Mouse (Mus musculus) bone marrow macrophage, adult 2 months (primary cell): ENCODE results near the gene Akap2. TPM values are rescaled to one million over a fixed set of nuclear protein-coding genes. Genes with fewer than 3 reads are reported as not detected.

Experiments
- H3K27ac ChIP-seq: 2 replicates; pipeline ENCODE4 v1.5.1; 2012; ENCODE audit warnings: low read depth, low read length; ENCODE audit not compliant: insufficient read depth
- H3K4me1 ChIP-seq: 2 replicates; pipeline ENCODE4 v1.6.1; 2012; ENCODE audit warnings: low read length; ENCODE audit not compliant: control insufficient read depth, insufficient read depth
- H3K4me3 ChIP-seq: 2 replicates; pipeline ENCODE4 v1.5.1; 2012; ENCODE audit warnings: mild to moderate bottlenecking, low read length, moderate library complexity; ENCODE audit not compliant: insufficient read depth
- CTCF ChIP-seq: IDR thresholded peaks from 2 replicates; pipeline ENCODE4 v1.5.1; 2012; ENCODE audit warnings: low read depth, mild to moderate bottlenecking, low read length, moderate library complexity
- POLR2A ChIP-seq: IDR thresholded peaks from 2 replicates; pipeline ENCODE4 v1.6.1; 2012; ENCODE audit warnings: mild to moderate bottlenecking, low read depth, low read length, borderline replicate concordance
- polyA plus RNA-seq: library from polyadenylated mRNA; stranded (reverse); fragments of >200 nt; gene quantifications from 2 replicates; pipeline ENCODE4 v1.2.4, GENCODE M21; 2012; ENCODE audit not compliant: missing spikeins, insufficient read depth, insufficient read length

Akap2 gene
- polyA plus RNA-seq, 1 experiment, result 1.3 TPM

DNA sequence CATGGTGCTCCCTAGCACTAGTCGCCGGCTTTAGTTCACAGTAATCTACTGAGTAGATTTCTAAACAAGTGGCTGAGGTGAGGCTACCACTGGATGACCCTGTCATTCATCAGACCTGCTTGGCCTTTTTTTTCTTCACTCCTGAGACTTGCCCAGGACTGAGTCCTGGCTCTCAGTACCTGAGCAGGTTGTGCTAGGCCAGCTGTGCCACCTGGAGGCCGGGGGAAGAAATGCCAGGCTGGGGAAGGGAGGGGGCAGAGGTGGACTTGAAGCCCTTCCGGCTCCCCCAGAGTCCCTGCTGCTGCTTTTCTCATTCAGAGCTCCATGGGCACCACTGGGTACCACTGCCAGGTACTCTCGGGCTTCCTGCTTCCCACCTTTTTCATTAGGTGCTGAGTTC is 71.3 kb downstream of the Akap2 start:
- TF ChIP-seq CTCF (no peak), POLR2A (no peak)
- H3K4me3 ChIP-seq, result no peak overlapping the region
- no peaks in the 10 kb centered on the region for H3K4me1 ChIP-seq
- H3K27ac ChIP-seq, result no peak overlapping the region

GRCm38 (mm10) chr4:57789118-57789517 is 71.7 kb downstream of the Akap2 start:
- Histone ChIP-seq H3K27ac (no peak overlapping the region), H3K4me3 (no peak overlapping the region), H3K4me1 (no peaks in the 10 kb centered on the region)
- TF ChIP-seq CTCF, result no peak
- TF ChIP-seq POLR2A, result no peak

DNA sequence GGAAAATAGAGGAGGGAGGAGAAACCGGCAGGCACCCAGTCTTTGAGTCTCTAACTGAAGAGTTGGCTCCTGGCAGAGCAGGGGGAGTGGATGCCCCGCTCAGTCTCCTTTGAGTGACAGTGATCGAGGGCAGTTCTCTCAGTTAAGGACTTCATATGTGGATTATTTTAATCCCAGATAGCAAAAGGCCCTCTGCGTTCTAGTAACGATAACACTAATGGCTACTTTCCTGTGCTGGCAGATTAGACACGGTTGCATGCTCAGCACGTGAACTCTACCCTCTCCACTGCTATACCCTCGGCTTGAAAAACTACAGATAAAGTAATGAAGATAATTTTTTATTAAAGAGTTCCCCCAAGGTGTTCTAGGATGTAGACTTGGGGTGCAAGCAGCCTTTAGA is 76.5 kb downstream of the Akap2 start:
- TF ChIP-seq POLR2A (no peak), CTCF (no peak)
- no peaks in the 10 kb centered on the region for H3K4me1 ChIP-seq
- H3K4me3 ChIP-seq, result no peak overlapping the region
- H3K27ac ChIP-seq, result no peak overlapping the region

- Histone ChIP-seq H3K4me1 (no peaks in the 10 kb centered on the region), H3K27ac (no peak overlapping the region), H3K4me3 (no peak overlapping the region)
- no peak for TF ChIP-seq POLR2A
- no peak for TF ChIP-seq CTCF
Measured at GRCm38 (mm10) chr4:57794547-57794946, 77.1 kb downstream of the Akap2 start.

GRCm38 (mm10) chr4:57797548-57798285 is 80.3 kb downstream of the Akap2 start:
- no peak overlapping the region for H3K4me3 ChIP-seq
- no peaks in the 10 kb centered on the region for H3K4me1 ChIP-seq
- no peak overlapping the region for H3K27ac ChIP-seq
- TF ChIP-seq POLR2A (no peak), CTCF (no peak)

DNA sequence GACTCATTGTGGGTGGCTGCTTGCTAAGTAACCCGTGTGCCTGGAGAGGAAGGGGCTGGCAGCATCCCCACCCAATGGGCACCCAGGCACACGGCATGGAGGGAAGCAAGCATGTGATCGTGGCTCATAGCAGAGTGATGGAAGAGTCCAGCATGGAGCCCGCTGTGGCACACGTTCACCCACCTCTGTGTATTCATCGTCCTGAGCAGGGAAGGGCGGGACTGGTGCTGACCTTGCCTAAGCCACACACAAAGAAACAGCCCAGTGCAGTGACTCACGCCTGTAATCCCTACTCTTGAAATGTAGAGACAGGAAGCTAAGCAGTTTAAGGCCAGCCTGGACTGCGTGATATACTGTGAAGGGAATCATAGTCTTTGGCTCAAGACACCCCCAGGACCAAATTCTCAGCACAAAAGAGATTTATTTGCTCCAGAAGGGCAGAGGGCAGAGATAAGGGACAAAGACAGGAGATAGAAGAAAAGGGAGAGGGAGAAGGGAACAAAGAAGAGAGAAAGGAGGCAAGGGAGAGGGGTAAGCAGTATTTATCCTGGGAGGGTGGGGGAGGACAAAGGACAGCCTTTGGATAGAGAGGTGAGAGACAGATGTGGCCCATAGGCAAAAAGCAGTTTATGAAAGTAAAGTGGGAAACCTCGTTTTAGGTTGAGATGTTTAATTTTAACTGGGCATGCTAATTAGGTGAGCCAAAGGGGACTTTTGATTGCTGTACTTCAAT is 81.0 kb downstream of the Akap2 start:
- H3K4me3 ChIP-seq, result no peak overlapping the region
- no peak overlapping the region for H3K27ac ChIP-seq
- no peaks in the 10 kb centered on the region for H3K4me1 ChIP-seq
- TF ChIP-seq CTCF (no peak), POLR2A (no peak)

- Histone ChIP-seq H3K27ac (no peak overlapping the region), H3K4me1 (no peaks in the 10 kb centered on the region), H3K4me3 (no peak overlapping the region)
- TF ChIP-seq POLR2A (no peak), CTCF (no peak)
Measured at GRCm38 (mm10) chr4:57799297-57799696, 81.8 kb downstream of the Akap2 start.

DNA sequence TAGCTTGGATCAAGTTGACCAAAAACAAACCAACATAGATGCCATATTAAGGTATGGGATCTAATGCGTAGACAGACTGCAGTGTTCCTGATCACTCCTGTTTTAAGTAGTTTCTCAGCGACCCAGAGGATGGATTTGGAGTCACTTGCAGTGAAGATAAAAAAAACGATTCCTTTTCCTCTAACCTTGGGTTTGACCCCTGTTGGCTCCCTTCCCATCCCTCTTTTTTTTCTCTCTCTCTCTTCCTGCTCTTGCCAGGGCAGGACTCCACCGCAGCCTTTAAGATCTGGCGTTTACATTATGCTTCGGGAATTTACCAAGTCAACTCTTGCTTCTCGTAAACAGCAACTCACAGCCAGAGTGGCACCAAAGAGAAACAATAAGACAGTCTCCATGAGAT is 83.8 kb downstream of the Akap2 start:
- Histone ChIP-seq H3K27ac (no peak overlapping the region), H3K4me1 (no peaks in the 10 kb centered on the region), H3K4me3 (no peak overlapping the region)
- TF ChIP-seq CTCF (no peak), POLR2A (no peak)

- no peak overlapping the region for H3K4me3 ChIP-seq
- no peak for TF ChIP-seq CTCF
- no peak for TF ChIP-seq POLR2A
- no peaks in the 10 kb centered on the region for H3K4me1 ChIP-seq
- H3K27ac ChIP-seq, result no peak overlapping the region
Measured at GRCm38 (mm10) chr4:57801986-57802385, 84.5 kb downstream of the Akap2 start.

- Histone ChIP-seq H3K27ac (no peak overlapping the region), H3K4me1 (no peaks in the 10 kb centered on the region), H3K4me3 (no peak overlapping the region)
- TF ChIP-seq POLR2A (no peak), CTCF (no peak)
Measured at GRCm38 (mm10) chr4:57802411-57802810, 85.0 kb downstream of the Akap2 start.

DNA sequence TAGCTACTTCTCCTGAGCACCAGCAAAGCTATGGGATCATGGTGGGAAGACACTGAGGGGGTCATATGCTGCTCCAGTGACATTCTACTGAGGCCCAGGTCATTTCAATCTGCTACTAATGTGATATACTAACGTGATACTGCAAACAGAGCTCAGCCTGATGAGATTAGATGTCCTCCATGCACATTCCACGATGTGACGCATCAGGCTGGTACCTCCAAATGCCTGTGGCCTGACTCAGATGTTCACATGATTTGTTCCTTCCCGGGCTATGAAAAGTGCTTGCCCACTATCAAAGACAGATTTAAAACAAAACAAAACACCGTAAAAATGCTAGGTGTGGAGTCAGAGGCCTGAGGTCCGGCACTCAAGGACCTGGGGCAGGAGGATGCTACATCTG is 87.4 kb downstream of the Akap2 start:
- TF ChIP-seq POLR2A (no peak), CTCF (no peak)
- Histone ChIP-seq H3K27ac (no peak overlapping the region), H3K4me3 (no peak overlapping the region), H3K4me1 (no peaks in the 10 kb centered on the region)
